Mouse (Mus musculus): ENCODE results near the gene Lgr6. TPM values are rescaled to one million over a fixed set of nuclear protein-coding genes. Genes with fewer than 3 reads are reported as not detected.

Gene Lgr6
- polyA plus RNA-seq, 1 experiment: 1.3 TPM

DNA sequence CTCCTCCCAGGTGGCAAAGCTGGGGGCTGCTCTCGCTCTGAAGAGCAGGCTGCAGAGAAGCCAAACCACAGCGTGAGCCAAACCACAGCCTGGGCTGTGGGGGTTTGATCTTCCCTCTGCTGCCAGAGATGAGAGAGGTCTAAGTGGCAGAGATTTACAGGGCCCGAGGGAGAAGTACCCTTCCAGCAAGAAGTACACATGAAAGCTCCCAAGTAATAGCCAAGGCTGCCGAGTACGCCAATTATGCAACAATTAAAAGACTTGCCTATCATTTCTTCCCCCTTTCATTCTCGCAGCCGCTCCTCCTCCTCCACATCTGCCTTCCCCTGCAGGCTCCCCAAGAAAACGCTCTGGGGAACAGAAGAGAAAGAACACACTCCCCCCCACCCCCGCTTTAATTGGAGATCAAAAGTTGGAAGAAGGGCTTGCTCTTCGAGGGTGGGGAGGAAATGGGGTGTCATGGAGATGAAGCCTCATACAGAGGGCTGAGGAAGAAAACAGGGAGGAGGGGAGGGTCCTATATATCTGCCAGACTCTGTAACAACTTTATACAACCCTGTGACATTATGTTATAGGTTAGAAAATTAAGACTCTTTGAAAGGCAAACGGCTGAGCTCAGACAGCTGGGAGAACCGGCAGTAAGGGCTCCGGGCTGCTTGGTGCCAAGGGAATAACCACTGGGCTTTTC, 85.8 kb downstream of the Lgr6 start:
- Histone ChIP-seq H3K27ac (ENCODE audit: control insufficient read depth, insufficient read depth, low read length) (no peak overlapping the region), H3K36me3 (ENCODE audit: control insufficient read depth, insufficient read depth, low read length) (no peaks in the 10 kb centered on the region), H3K4me3 (ENCODE audit: control insufficient read depth, insufficient read depth, low read length) (no peak overlapping the region), H3K27me3 (ENCODE audit: control insufficient read depth, insufficient read depth, low read length) (no peaks in the 10 kb centered on the region), H3K4me1 (replicated peaks; ENCODE audit: control insufficient read depth, insufficient read depth, low read length) (peaks cover 5% of the 10 kb centered on the region; the same call in 1 of the 2 replicates)
- peak; percentile 18 for DNase-seq
- no peak for TF ChIP-seq CTCF (IDR thresholded peaks at IDR 0.05; ENCODE audit: borderline replicate concordance, control insufficient read depth, extremely low read depth, insufficient read depth, low read length, poor library complexity)
- no peak for TF ChIP-seq POLR2A (IDR thresholded peaks at IDR 0.05; ENCODE audit: control insufficient read depth, extremely low read depth, insufficient read depth, low read length, poor library complexity)
- WGBS: 13% methylated on average over 13 of the region's 13 CpGs

GRCm38 (mm10) chr1:135017656-135018015, 87.4 kb downstream of the Lgr6 start:
- no peaks in the 10 kb centered on the region for H3K36me3 ChIP-seq (ENCODE audit: control insufficient read depth, insufficient read depth, low read length)
- TF ChIP-seq CTCF (IDR thresholded peaks at IDR 0.05; ENCODE audit: borderline replicate concordance, control insufficient read depth, extremely low read depth, insufficient read depth, low read length, poor library complexity): no peak
- TF ChIP-seq POLR2A (IDR thresholded peaks at IDR 0.05; ENCODE audit: control insufficient read depth, extremely low read depth, insufficient read depth, low read length, poor library complexity): no peak
- no peak overlapping the region for H3K4me3 ChIP-seq (ENCODE audit: control insufficient read depth, insufficient read depth, low read length)
- H3K27ac ChIP-seq (ENCODE audit: control insufficient read depth, insufficient read depth, low read length): no peak overlapping the region
- H3K27me3 ChIP-seq (ENCODE audit: control insufficient read depth, insufficient read depth, low read length): no peaks in the 10 kb centered on the region
- peaks cover 5% of the 10 kb centered on the region; the same call in 1 of the 2 replicates for H3K4me1 ChIP-seq (replicated peaks; ENCODE audit: control insufficient read depth, insufficient read depth, low read length)
- DNase-seq: no peak
- WGBS: 88% methylated on average over 2 of the region's 2 CpGs

DNA sequence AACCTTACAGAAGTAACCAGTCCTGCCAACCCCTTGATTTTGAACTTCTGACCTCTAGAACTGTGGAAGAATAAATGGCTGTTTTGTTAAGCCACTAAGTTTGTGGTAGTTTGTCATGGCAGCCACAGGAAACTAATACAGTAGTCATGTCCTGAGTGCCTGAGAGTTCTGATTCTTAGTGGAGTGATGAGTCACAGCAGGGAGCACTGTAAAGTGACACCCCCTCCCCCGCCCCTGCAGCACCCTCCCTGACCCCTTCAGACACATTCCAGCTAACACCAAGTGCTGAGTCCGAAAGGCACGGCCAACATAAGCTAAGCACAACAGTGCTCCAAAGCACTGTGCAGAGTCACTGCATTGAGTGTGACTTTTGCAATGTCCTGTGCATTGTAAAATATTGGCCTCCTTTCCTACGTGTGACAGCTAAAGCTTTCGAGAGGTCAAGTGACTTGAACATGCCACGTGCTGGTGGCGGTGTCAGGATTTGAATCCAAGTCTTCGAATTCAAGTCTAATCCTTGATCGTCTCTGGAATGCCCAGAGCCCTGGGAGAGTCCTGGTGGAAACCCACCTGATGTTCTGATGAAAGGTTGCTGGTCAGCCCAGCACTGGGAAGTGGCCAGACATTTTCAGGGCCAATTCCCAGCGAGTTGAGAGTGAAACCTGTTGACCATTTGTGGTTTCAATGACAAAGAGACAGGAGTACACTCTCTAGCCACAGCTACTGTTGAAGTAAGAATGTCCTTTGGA, 88.0 kb downstream of the Lgr6 start:
- H3K27ac ChIP-seq (ENCODE audit: control insufficient read depth, insufficient read depth, low read length): no peak overlapping the region
- no peaks in the 10 kb centered on the region for H3K27me3 ChIP-seq (ENCODE audit: control insufficient read depth, insufficient read depth, low read length)
- no peak for DNase-seq
- H3K36me3 ChIP-seq (ENCODE audit: control insufficient read depth, insufficient read depth, low read length): no peaks in the 10 kb centered on the region
- 90% methylated on average over 10 of the region's 10 CpGs for WGBS
- H3K4me3 ChIP-seq (ENCODE audit: control insufficient read depth, insufficient read depth, low read length): no peak overlapping the region
- H3K4me1 ChIP-seq (replicated peaks; ENCODE audit: control insufficient read depth, insufficient read depth, low read length): peaks cover 5% of the 10 kb centered on the region; the same call in 1 of the 2 replicates
- no peak for TF ChIP-seq CTCF (IDR thresholded peaks at IDR 0.05; ENCODE audit: borderline replicate concordance, control insufficient read depth, extremely low read depth, insufficient read depth, low read length, poor library complexity)
- TF ChIP-seq POLR2A (IDR thresholded peaks at IDR 0.05; ENCODE audit: control insufficient read depth, extremely low read depth, insufficient read depth, low read length, poor library complexity): no peak

- H3K36me3 ChIP-seq (ENCODE audit: control insufficient read depth, insufficient read depth, low read length): no peaks in the 10 kb centered on the region
- no peak overlapping the region for H3K4me3 ChIP-seq (ENCODE audit: control insufficient read depth, insufficient read depth, low read length)
- H3K27me3 ChIP-seq (ENCODE audit: control insufficient read depth, insufficient read depth, low read length): no peaks in the 10 kb centered on the region
- TF ChIP-seq POLR2A (IDR thresholded peaks at IDR 0.05; ENCODE audit: control insufficient read depth, extremely low read depth, insufficient read depth, low read length, poor library complexity): no peak
- no peak for TF ChIP-seq CTCF (IDR thresholded peaks at IDR 0.05; ENCODE audit: borderline replicate concordance, control insufficient read depth, extremely low read depth, insufficient read depth, low read length, poor library complexity)
- DNase-seq: no peak
- peaks cover 5% of the 10 kb centered on the region; the same call in 1 of the 2 replicates for H3K4me1 ChIP-seq (replicated peaks; ENCODE audit: control insufficient read depth, insufficient read depth, low read length)
- H3K27ac ChIP-seq (ENCODE audit: control insufficient read depth, insufficient read depth, low read length): no peak overlapping the region
- WGBS: 92% methylated on average over 10 of the region's 10 CpGs
Observed at GRCm38 (mm10) chr1:135014921-135015445, 90.1 kb downstream of the Lgr6 start.

DNA sequence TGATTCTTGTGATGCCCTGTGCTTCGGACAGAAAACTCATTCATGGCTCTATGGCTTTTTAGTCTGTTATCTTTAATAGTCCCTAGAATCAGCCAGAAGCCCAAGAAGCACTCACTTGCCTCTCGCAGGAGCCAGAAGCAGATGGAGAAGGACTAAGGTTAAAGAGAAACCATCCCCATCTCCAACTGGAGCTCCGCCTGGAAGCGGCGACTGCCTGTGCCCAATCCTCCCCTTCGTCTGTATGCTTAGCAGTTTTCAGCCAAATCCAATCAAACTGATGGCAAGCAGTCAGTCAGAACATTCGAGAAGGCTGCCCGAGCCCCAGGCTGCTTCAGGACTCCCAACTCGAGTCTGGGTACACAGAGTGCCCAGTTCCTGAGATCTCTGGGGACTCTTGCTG, 92.6 kb downstream of the Lgr6 start:
- no peak for DNase-seq
- H3K4me1 ChIP-seq (replicated peaks; ENCODE audit: control insufficient read depth, insufficient read depth, low read length): no peaks in the 10 kb centered on the region
- 94% methylated on average over 9 of the region's 9 CpGs for WGBS
- H3K4me3 ChIP-seq (ENCODE audit: control insufficient read depth, insufficient read depth, low read length): no peak overlapping the region
- no peak overlapping the region for H3K27ac ChIP-seq (ENCODE audit: control insufficient read depth, insufficient read depth, low read length)
- no peaks in the 10 kb centered on the region for H3K27me3 ChIP-seq (ENCODE audit: control insufficient read depth, insufficient read depth, low read length)
- H3K36me3 ChIP-seq (ENCODE audit: control insufficient read depth, insufficient read depth, low read length): no peaks in the 10 kb centered on the region
- TF ChIP-seq POLR2A (IDR thresholded peaks at IDR 0.05; ENCODE audit: control insufficient read depth, extremely low read depth, insufficient read depth, low read length, poor library complexity): no peak
- no peak for TF ChIP-seq CTCF (IDR thresholded peaks at IDR 0.05; ENCODE audit: borderline replicate concordance, control insufficient read depth, extremely low read depth, insufficient read depth, low read length, poor library complexity)

DNA sequence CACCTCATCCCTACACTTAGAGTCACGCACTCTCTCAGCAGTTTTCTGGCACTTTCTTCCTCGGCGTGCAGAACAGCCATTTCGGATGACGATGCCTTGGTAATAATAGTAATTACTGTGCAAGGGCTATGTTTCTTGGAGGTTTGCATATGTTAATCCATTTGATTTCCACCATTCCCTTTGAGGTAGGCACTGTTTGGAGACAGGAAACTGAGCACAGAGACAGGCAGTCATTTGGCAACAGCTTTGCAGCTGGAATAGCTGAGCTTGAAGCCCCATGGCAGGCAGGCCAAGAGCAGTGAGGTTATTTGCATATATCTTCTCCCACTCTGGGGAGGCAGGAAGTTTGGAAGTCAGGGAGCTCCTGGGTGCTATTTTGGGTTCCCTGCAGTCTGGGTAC, 93.2 kb downstream of the Lgr6 start:
- Histone ChIP-seq H3K27me3 (ENCODE audit: control insufficient read depth, insufficient read depth, low read length) (no peaks in the 10 kb centered on the region), H3K27ac (ENCODE audit: control insufficient read depth, insufficient read depth, low read length) (no peak overlapping the region), H3K4me1 (replicated peaks; ENCODE audit: control insufficient read depth, insufficient read depth, low read length) (no peaks in the 10 kb centered on the region), H3K36me3 (ENCODE audit: control insufficient read depth, insufficient read depth, low read length) (no peaks in the 10 kb centered on the region), H3K4me3 (ENCODE audit: control insufficient read depth, insufficient read depth, low read length) (no peak overlapping the region)
- no peak for DNase-seq
- 97% methylated on average over 5 of the region's 5 CpGs for WGBS
- TF ChIP-seq POLR2A (IDR thresholded peaks at IDR 0.05; ENCODE audit: control insufficient read depth, extremely low read depth, insufficient read depth, low read length, poor library complexity) (no peak), CTCF (IDR thresholded peaks at IDR 0.05; ENCODE audit: borderline replicate concordance, control insufficient read depth, extremely low read depth, insufficient read depth, low read length, poor library complexity) (no peak)

Measured in thymus, adult 2 months (tissue).